Mouse (Mus musculus) midbrain, postnatal 0 days (tissue): ENCODE results near the gene Olfr1217. TPM values are rescaled to one million over a fixed set of nuclear protein-coding genes. Genes with fewer than 3 reads are reported as not detected.
"Not testable (repeated sequence)": the region's sequence is repeated elsewhere in the genome, so short reads cannot be mapped to it uniquely, and the experiment has no call there.

Source experiments
- ATAC-seq: fragments of 200-750 bp; cut with Nextera tagmentation; 2 replicates; pipeline ENCODE4 v1.8.0; 2017; ENCODE audit warnings: moderate number of reproducible peaks, mild to moderate bottlenecking, moderate TSS enrichment, moderate library complexity; ENCODE audit not compliant: low FRiP score
- DNase-seq: peaks from one replicate; pipeline ENCODE4 v3.0.0-alpha.2; 2015; ENCODE audit warnings: low spot score
- H3K27ac ChIP-seq: fragments of 300-500 bp; sonication (generic); 2 replicates; pipeline ENCODE4 v1.5.1; 2014; ENCODE audit warnings: low read depth, mild to moderate bottlenecking, low read length, mixed read lengths
- H3K27me3 ChIP-seq: fragments of 300-500 bp; sonication (generic); 2 replicates; pipeline ENCODE4 v1.6.1; 2014; ENCODE audit warnings: low read length, control low read depth, mixed read lengths; ENCODE audit not compliant: insufficient read depth
- H3K36me3 ChIP-seq: fragments of 300-500 bp; sonication (generic); 2 replicates; pipeline ENCODE4 v1.6.1; 2014; ENCODE audit warnings: low read length, control low read depth, mixed read lengths; ENCODE audit not compliant: insufficient read depth
- H3K4me1 ChIP-seq: fragments of 300-500 bp; sonication (generic); 2 replicates; pipeline ENCODE4 v1.6.1; 2014; ENCODE audit warnings: mild to moderate bottlenecking, control low read depth, antibody characterized with exemption, low read length, mixed read lengths; ENCODE audit not compliant: insufficient read depth
- H3K4me2 ChIP-seq: fragments of 300-500 bp; sonication (generic); 2 replicates; pipeline ENCODE4 v1.6.1; 2014; ENCODE audit warnings: low read depth, mild to moderate bottlenecking, low read length, mixed read lengths; ENCODE audit not compliant: poor library complexity, severe bottlenecking
- H3K4me3 ChIP-seq: fragments of 300-500 bp; sonication (generic); 2 replicates; pipeline ENCODE4 v1.5.1; 2014; ENCODE audit warnings: low read depth, mild to moderate bottlenecking, low read length, moderate library complexity
- H3K9ac ChIP-seq: fragments of 300-500 bp; sonication (generic); replicated peaks from 2 replicates; pipeline ENCODE4 v1.6.1; 2014; ENCODE audit warnings: mild to moderate bottlenecking, low read length, moderate library complexity, mixed read lengths; ENCODE audit not compliant: poor library complexity, severe bottlenecking
- H3K9me3 ChIP-seq: fragments of 300-500 bp; sonication (generic); 2 replicates; pipeline ENCODE4 v1.6.1; 2016; ENCODE audit warnings: low read length, control low read depth
- CTCF ChIP-seq: IDR thresholded peaks from 2 replicates; pipeline ENCODE4 v1.5.1; 2016; ENCODE audit warnings: antibody characterized with exemption, mild to moderate bottlenecking
- WGBS: fragments of 180-500 bp; shearing (Covaris S2); extraction: QIAGEN DNeasy Blood & Tissue Kit; methylation state at CpG from one replicate; pipeline ENCODE4 v1.1.7; 2014; 5-methylcytosine and 5-hydroxymethylcytosine counted together
- polyA plus RNA-seq: library from polyadenylated mRNA; unstranded; fragments of >200 nt; fragmentation: Nextera tagmentation; extraction: Ambion mirVana; gene quantifications from 2 replicates; pipeline ENCODE4 v1.2.1, GENCODE M21; 2015
- total RNA-seq: library from RNA; depleted of rRNA; stranded (reverse); fragments of >200 nt; gene quantifications from 2 replicates; pipeline ENCODE4 v1.2.3, GENCODE M21; 2014; rRNA removed

Olfr1217 gene
- not detected in 2 replicates for total RNA-seq
- not detected in 2 replicates for polyA plus RNA-seq

DNA sequence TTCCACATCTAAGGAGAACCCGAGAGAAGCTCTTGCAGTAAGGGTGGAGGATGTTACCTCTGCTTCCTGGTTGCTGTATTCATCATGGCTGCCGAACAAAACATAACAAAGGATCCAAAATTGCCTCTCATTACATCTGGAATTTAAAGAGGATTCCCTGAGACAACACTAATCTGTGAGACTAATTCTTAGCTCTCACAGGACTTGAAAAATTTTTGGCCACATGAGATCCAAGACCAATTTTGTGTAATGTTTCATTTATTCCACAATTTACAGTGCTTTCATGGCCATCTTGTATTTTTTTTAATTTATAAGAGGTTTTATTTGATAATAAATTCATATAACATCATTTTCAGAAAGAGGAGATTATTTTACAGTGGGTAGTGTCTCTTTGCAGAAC, at the start of gene Olfr1217:
TSS of gene Olfr1217 (minus strand) at position 101 of the 400 bp plus-strand sequence.
- Histone ChIP-seq H3K9ac (no peak within 1 kb of the TSS), H3K4me2 (no peak within 1 kb of the TSS), H3K4me1 (no peaks in the 10 kb centered on the region), H3K36me3 (no peaks in the 10 kb centered on the region), H3K4me3 (no peak within 1 kb of the TSS), H3K27me3 (no peaks in the 10 kb centered on the region), H3K27ac (no peak within 1 kb of the TSS), H3K9me3 (no peaks in the 10 kb centered on the region)
- DNase-seq: no peak
- 70% methylated on average over 2 of the region's 2 CpGs for WGBS
- ATAC-seq: no peak
- TF ChIP-seq CTCF: no peak

DNA sequence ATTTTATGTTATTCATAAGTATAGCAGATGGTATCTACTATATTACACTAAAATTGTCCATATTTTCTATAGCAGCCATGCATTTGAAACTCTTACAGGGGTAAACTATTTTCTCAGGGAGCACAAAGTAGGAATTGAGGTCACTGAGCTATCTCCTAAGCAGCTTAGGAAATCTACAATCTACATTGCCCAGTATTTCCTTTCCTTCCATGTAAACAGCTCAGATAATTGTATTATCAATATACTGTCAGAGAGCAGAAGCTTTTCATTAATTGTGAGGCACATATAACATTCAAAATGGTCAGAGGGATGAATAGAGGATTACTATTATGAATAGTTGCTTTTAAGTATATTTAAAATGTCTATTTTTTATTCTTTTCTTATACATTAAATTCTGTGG, 49.6 kb upstream of the Olfr1217 start:
- no peak overlapping the region for H3K4me3 ChIP-seq
- H3K9ac ChIP-seq: no peak overlapping the region
- no peaks in the 10 kb centered on the region for H3K4me1 ChIP-seq
- no peaks in the 10 kb centered on the region for H3K9me3 ChIP-seq
- no peak for ATAC-seq
- no peak for TF ChIP-seq CTCF
- no peak for DNase-seq
- H3K36me3 ChIP-seq: no peaks in the 10 kb centered on the region
- H3K4me2 ChIP-seq: no peak overlapping the region
- no peaks in the 10 kb centered on the region for H3K27me3 ChIP-seq
- H3K27ac ChIP-seq: no peak overlapping the region

- H3K27ac ChIP-seq: no peak within 1 kb of the TSS
- no peaks in the 10 kb centered on the region for H3K9me3 ChIP-seq
- no peaks in the 10 kb centered on the region for H3K4me1 ChIP-seq
- no peaks in the 10 kb centered on the region for H3K27me3 ChIP-seq
- no peak within 1 kb of the TSS for H3K9ac ChIP-seq
- no peak for ATAC-seq
- H3K36me3 ChIP-seq: no peaks in the 10 kb centered on the region
- no peak for DNase-seq
- no peak within 1 kb of the TSS for H3K4me2 ChIP-seq
- H3K4me3 ChIP-seq: no peak within 1 kb of the TSS
- TF ChIP-seq CTCF: no peak
Observed at GRCm38 (mm10) chr2:89061087-89061486, 29.2 kb upstream of the Olfr1217 start, which contains the start of gene Olfr1218. Gene Olfr1218 (minus strand): TSS chr2:89061187.

GRCm38 (mm10) chr2:89021436-89021835, 10.4 kb downstream of the Olfr1217 start:
- not testable (repeated sequence) for H3K27ac ChIP-seq, H3K4me1 ChIP-seq, H3K27me3 ChIP-seq, H3K4me2 ChIP-seq, H3K36me3 ChIP-seq, H3K9ac ChIP-seq, ATAC-seq, H3K9me3 ChIP-seq, H3K4me3 ChIP-seq, DNase-seq
- 77% methylated on average over 3 of the region's 3 CpGs for whole genome bisulfite sequencing

DNA sequence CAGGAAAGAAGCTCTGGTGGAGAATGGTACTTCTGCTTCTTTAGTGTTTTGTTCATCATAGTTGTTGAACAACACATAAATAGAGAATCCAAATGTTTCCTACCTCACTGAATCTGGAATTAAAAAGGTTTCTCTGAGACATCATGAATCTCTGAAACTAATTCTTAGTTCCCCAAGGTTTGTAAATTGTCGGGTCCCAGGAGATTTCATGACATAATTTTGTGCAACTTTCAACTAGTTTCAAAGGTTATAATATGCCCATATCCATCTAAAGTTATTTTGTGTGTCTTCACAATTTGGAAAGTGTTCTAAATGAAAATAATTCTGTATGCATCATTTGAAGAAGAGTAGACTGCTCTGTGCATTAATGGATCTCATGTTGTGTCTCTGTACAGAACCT, 13.6 kb downstream of the Olfr1217 start, which contains the start of gene Olfr1216:
TSS of gene Olfr1216 (minus strand) at position 101 of the 400 bp plus-strand sequence.
- WGBS: 77% methylated on average over 1 of the region's 1 CpGs
- DNase-seq: no peak
- Histone ChIP-seq H3K9me3 (no peaks in the 10 kb centered on the region), H3K4me3 (no peak within 1 kb of the TSS), H3K4me2 (no peak within 1 kb of the TSS), H3K27ac (no peak within 1 kb of the TSS), H3K4me1 (no peaks in the 10 kb centered on the region), H3K27me3 (no peaks in the 10 kb centered on the region), H3K36me3 (no peaks in the 10 kb centered on the region), H3K9ac (no peak within 1 kb of the TSS)
- no peak for TF ChIP-seq CTCF
- no peak for ATAC-seq

GRCm38 (mm10) chr2:89006873-89007272, 25.0 kb downstream of the Olfr1217 start, which contains the start of gene Olfr1215:
Gene Olfr1215 (minus strand): TSS chr2:89006973.
- H3K9me3 ChIP-seq: no peaks in the 10 kb centered on the region
- no peak for TF ChIP-seq CTCF
- H3K27me3 ChIP-seq: no peaks in the 10 kb centered on the region
- H3K4me1 ChIP-seq: no peaks in the 10 kb centered on the region
- no peak within 1 kb of the TSS for H3K9ac ChIP-seq
- ATAC-seq (no peak), DNase-seq (no peak)
- H3K4me3 ChIP-seq: no peak within 1 kb of the TSS
- WGBS: 71% methylated on average over 2 of the region's 2 CpGs
- no peaks in the 10 kb centered on the region for H3K36me3 ChIP-seq
- no peak within 1 kb of the TSS for H3K4me2 ChIP-seq
- no peak within 1 kb of the TSS for H3K27ac ChIP-seq
